Mouse (Mus musculus): ENCODE measurements at regions not wholly inside any gene's neighbourhood (a gene's known extent, or its start where the extent isn't known, plus 50 kb on each side); places are given as distances from the start of the nearest gene placed in this dataset. TPM values are rescaled to one million over a fixed set of nuclear protein-coding genes. Genes with fewer than 3 reads are reported as not detected.
A peak's percentile ranks its signal among the peaks of the same experiment; 100 is the strongest.

DNA sequence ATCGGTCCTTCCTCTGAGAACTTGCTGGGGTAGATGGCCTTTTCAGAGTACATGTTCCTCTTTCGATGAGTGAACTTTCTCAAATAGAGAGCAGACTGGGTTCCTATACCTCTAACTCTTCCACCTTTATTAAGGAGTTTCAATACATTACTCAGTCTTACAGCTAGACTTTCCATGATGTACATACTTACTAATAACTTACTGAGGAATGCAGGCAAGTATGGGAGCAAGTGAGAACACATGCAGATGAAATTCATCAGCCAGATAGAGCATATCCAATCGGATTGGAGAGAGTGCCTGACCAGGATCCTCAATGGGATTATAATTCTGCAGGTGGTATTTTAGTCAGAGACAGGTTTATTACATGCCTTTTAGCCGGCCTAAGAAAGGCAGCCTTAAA is 292.2 kb upstream of the Large1 start:
- WGBS: 80% methylated on average over 4 of the region's 4 CpGs
- Histone ChIP-seq H3K4me2 (no peak overlapping the region), H3K27me3 (replicated peaks) (no peaks in the 10 kb centered on the region), H3K27ac (replicated peaks) (no peak overlapping the region), H3K4me1 (no peaks in the 10 kb centered on the region), H3K9me3 (replicated peaks) (no peaks in the 10 kb centered on the region), H3K9ac (replicated peaks) (no peak overlapping the region), H3K4me3 (replicated peaks) (no peak overlapping the region), H3K36me3 (no peaks in the 10 kb centered on the region)
- ATAC-seq (ENCODE audit: low FRiP score): no peak

DNA sequence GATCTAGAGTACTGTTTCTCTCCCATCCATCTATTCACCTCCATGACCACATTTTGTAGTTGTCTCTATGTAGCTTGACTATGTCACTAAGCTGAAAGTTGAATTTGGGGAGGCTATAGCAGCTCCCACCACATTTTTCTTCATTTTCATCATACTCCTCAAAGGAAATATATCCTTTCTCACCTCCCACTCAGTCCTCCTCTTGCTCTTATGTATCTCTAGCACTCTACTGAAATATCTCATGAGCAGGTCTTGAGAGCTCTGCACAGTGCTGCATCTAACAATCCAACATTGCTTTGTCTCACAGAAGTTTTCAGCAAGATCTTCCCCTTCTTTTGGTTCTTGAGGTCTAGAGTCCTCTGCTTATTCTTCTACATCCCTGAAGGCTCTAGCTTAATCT is 273.5 kb upstream of the Large1 start:
- no peak overlapping the region for H3K4me2 ChIP-seq
- no peak overlapping the region for H3K4me3 ChIP-seq (replicated peaks)
- H3K9me3 ChIP-seq (replicated peaks): no peaks in the 10 kb centered on the region
- H3K4me1 ChIP-seq: no peaks in the 10 kb centered on the region
- no peak for ATAC-seq (ENCODE audit: low FRiP score)
- H3K27me3 ChIP-seq (replicated peaks): no peaks in the 10 kb centered on the region
- no peak overlapping the region for H3K27ac ChIP-seq (replicated peaks)
- no peaks in the 10 kb centered on the region for H3K36me3 ChIP-seq
- no peak overlapping the region for H3K9ac ChIP-seq (replicated peaks)

DNA sequence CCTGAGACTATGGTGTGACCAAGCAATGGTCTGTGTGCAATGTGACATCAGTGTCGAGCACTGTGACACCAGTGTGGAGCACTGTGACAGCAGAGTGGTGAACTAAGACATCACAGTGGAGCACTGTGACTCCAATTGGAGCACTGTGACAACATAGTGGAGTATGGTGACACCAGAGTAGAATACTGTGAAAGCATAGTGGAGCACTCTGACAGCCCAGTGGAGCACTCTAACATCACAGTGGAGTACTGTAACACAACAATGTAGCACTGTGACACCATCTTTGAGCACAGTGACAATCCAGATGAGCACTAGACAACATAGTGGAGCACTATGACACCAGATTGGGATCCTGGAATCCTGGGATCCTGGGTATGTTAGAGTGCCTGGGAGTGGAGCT is 265.6 kb upstream of the Large1 start:
- ATAC-seq (ENCODE audit: low FRiP score): peak; percentile 35; the same call in 1 of the 2 replicates
- H3K27me3 ChIP-seq (replicated peaks): no peaks in the 10 kb centered on the region
- no peaks in the 10 kb centered on the region for H3K9me3 ChIP-seq (replicated peaks)
- WGBS: 89% methylated on average over 1 of the region's 1 CpGs
- no peak overlapping the region for H3K27ac ChIP-seq (replicated peaks)
- H3K4me2 ChIP-seq: no peak overlapping the region
- no peak overlapping the region for H3K4me3 ChIP-seq (replicated peaks)
- no peaks in the 10 kb centered on the region for H3K36me3 ChIP-seq
- H3K4me1 ChIP-seq: no peaks in the 10 kb centered on the region
- no peak overlapping the region for H3K9ac ChIP-seq (replicated peaks)

DNA sequence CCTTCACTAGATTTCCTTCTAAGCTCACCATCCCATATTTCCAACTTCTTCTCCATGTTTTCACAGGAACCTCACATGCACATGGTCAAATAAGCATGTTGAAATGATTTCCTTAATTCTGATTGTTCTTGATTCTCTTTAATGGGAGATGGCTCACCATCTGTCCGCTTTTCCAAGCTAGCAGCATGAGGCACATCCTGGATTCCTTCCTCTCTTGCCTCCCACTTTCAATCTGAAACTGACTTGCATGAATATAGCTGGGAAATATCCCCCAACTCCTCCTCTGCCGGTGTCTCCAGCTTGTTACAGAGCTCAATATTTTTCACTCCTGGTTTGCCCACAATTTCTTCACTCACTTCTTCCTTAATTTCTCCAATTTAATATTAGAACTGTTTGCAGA is 261.3 kb upstream of the Large1 start:
- 79% methylated on average over 2 of the region's 2 CpGs for WGBS
- no peaks in the 10 kb centered on the region for H3K9me3 ChIP-seq (replicated peaks)
- H3K4me2 ChIP-seq: no peak overlapping the region
- no peaks in the 10 kb centered on the region for H3K4me1 ChIP-seq
- H3K9ac ChIP-seq (replicated peaks): no peak overlapping the region
- H3K27me3 ChIP-seq (replicated peaks): no peaks in the 10 kb centered on the region
- no peak overlapping the region for H3K27ac ChIP-seq (replicated peaks)
- no peaks in the 10 kb centered on the region for H3K36me3 ChIP-seq
- no peak for ATAC-seq (ENCODE audit: low FRiP score)
- no peak overlapping the region for H3K4me3 ChIP-seq (replicated peaks)

DNA sequence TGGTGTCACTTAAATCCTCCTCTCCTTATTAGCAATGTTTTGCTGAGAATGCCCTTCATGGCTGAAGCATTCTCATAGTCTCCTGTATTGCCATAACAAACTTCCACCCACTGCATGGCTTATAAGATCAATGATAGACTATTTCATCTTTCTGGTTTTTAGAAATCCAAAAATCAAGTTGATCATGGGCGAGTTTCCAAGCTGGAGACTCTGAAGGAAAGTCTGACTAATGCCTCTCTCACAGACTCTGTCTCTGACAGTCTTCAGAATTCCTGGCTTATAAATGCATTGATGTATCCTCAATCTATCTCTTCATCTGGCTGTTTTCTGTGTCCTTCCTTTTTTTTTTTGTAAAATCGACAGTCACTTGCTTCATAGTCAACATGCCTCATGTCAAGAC is 260.8 kb upstream of the Large1 start:
- no peak overlapping the region for H3K4me3 ChIP-seq (replicated peaks)
- H3K27me3 ChIP-seq (replicated peaks): no peaks in the 10 kb centered on the region
- ATAC-seq (ENCODE audit: low FRiP score): no peak

DNA sequence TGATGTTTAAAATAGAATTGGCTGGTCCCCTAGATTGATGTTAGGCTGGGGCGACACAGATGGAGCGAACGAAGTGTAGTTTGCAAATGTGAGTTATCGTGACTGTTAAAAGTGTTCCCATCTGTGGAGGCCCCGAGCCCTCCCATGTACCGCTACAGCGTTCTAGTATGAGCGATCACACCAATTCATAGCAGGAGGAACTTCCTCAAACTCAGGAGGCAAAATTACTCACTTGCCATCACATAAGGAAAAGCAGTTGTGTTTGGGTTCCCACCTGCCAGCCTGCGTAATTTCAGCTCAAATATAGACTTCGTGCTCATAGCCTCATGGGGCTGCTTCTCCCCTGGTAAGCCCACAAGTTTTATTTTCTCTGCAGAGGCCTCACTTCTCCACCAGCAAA is 258.2 kb upstream of the Large1 start:
- no peak overlapping the region for H3K27ac ChIP-seq (replicated peaks)
- no peaks in the 10 kb centered on the region for H3K9me3 ChIP-seq (replicated peaks)
- H3K4me2 ChIP-seq: no peak overlapping the region
- no peaks in the 10 kb centered on the region for H3K4me1 ChIP-seq
- no peaks in the 10 kb centered on the region for H3K27me3 ChIP-seq (replicated peaks)
- no peak overlapping the region for H3K9ac ChIP-seq (replicated peaks)
- H3K36me3 ChIP-seq: no peaks in the 10 kb centered on the region
- H3K4me3 ChIP-seq (replicated peaks): no peak overlapping the region
- ATAC-seq (ENCODE audit: low FRiP score): no peak
- 90% methylated on average over 10 of the region's 10 CpGs for WGBS

More for the DNA sequence above, 260.8 kb upstream of the Large1 start:
- Histone ChIP-seq H3K4me2 (no peak overlapping the region), H3K27ac (replicated peaks) (no peak overlapping the region), H3K9ac (replicated peaks) (no peak overlapping the region), H3K4me1 (no peaks in the 10 kb centered on the region), H3K36me3 (no peaks in the 10 kb centered on the region), H3K9me3 (replicated peaks) (no peaks in the 10 kb centered on the region)
- WGBS: 80% methylated on average over 2 of the region's 2 CpGs

DNA sequence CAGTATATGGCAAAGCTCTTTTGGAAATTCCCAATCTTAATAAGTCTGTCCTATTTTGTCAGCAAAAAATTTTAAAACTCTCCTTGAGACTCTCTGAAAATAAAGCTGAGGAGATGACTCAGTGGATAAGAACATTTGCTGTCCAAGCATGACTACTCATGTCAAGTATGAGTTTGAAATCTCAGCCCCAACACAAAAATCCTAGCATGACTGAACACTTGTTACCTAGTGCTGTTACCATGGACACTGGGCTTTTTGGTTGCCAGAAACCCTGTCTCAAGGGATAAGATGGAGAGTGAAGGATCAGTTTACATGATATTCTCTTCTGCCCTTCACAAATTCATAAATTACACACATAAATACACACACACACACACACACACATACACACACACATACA is 217.3 kb upstream of the Large1 start:
- Histone ChIP-seq H3K9ac (replicated peaks) (no peak overlapping the region), H3K4me3 (replicated peaks) (no peak overlapping the region), H3K4me2 (no peak overlapping the region), H3K4me1 (no peaks in the 10 kb centered on the region), H3K27ac (replicated peaks) (no peak overlapping the region), H3K27me3 (replicated peaks) (no peaks in the 10 kb centered on the region), H3K9me3 (replicated peaks) (no peaks in the 10 kb centered on the region), H3K36me3 (no peaks in the 10 kb centered on the region)
- ATAC-seq (ENCODE audit: low FRiP score): no peak

DNA sequence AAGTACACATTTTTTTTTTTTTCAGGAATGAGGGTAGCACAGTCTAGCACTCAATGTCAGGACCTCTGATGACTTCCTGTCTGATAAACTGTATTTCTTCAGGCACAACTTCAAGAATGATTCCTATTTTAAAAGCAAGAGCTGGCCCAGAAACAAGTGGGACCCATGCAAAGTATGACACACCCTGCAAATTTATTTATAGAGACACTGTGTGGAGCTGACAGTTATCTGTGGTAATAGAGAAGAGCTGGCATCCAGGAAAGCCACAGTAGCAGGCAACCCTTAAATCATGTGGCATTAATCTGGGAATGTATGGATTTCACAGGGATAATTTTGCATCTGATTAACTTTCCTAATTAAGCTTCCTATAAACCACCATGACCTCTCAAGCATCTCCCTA is 216.6 kb upstream of the Large1 start:
- Histone ChIP-seq H3K4me1 (no peaks in the 10 kb centered on the region), H3K4me2 (no peak overlapping the region), H3K4me3 (replicated peaks) (no peak overlapping the region), H3K36me3 (no peaks in the 10 kb centered on the region), H3K9ac (replicated peaks) (no peak overlapping the region), H3K9me3 (replicated peaks) (no peaks in the 10 kb centered on the region), H3K27ac (replicated peaks) (no peak overlapping the region), H3K27me3 (replicated peaks) (no peaks in the 10 kb centered on the region)
- ATAC-seq (ENCODE audit: low FRiP score): no peak

Small RNA genes lying in the stretch of these regions (microRNA-seq; reads per million reads assigned to microRNA genes)
- not detected for gene Gm23255
